Mouse (Mus musculus) heart, postnatal 0 days (tissue): ENCODE measurements around the gene Filip1.

Source experiments
- CTCF ChIP-seq: IDR thresholded peaks from 2 replicates; pipeline ENCODE4 v1.5.1; 2016; ENCODE audit warnings: antibody characterized with exemption, control low read depth, low read depth
- EP300 ChIP-seq: IDR thresholded peaks from 2 replicates; pipeline ENCODE4 v1.6.1; 2016; ENCODE audit warnings: antibody characterized with exemption, low read depth

DNA sequence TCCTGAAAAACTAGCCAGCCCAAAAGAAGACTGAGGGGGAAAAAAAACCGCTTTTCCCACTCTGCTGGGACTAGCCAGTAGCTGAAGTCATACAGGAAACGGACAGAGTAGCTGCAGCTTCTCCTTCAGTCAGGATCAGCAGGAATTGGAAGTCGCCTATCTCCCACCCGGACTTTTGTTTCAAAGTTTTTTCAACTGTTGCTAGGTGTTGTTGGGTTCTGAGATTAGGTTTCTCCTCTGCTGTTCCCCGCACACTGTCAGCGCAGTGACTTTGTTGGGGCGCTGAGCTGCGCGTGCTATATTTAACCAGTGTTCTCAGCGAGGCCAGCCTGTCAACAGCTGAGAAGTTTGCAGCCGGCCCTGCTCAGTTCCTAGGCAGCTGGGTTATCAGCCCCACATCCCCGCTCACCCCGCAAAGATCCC lies 35.1 kb downstream of the Filip1 start:
- TF ChIP-seq CTCF (no peak), EP300 (no peak)
